Mouse (Mus musculus) testis, postnatal 14 days (tissue): ENCODE measurements around the gene Oxa1l.

Experiments used
- DNase-seq: peaks from one replicate; pipeline ENCODE4 v3.0.0; 2021; ENCODE audit warnings: low spot score

Gene Oxa1l

GRCm38 (mm10) chr14:54409980-54410810 is 49.6 kb downstream of the Oxa1l start:
- no peak for DNase-seq

GRCm38 (mm10) chr14:54412000-54412576 is 51.5 kb downstream of the Oxa1l start:
- DNase-seq, result no peak

- no peak for DNase-seq
Observed at GRCm38 (mm10) chr14:54412629-54413170, 52.1 kb downstream of the Oxa1l start.

- no peak for DNase-seq
Observed at GRCm38 (mm10) chr14:54413877-54414700, 53.5 kb downstream of the Oxa1l start.

- no peak for DNase-seq
Observed at GRCm38 (mm10) chr14:54415241-54416020, 54.8 kb downstream of the Oxa1l start.

- DNase-seq, result no peak
Observed at GRCm38 (mm10) chr14:54416229-54416775, 55.7 kb downstream of the Oxa1l start.

GRCm38 (mm10) chr14:54416830-54417229 is 56.2 kb downstream of the Oxa1l start:
- no peak for DNase-seq

- no peak for DNase-seq
Observed at GRCm38 (mm10) chr14:54417623-54418081, 57.0 kb downstream of the Oxa1l start, which contains the start of gene Slc7a7. TSS of gene Slc7a7 (minus strand) at chr14:54417780.
